Mouse (Mus musculus) left cerebral cortex, postnatal 4 days (tissue): Measurements from ENCODE around the gene Ubash3b. TPM values are rescaled to one million over a fixed set of nuclear protein-coding genes. Genes with fewer than 3 reads are reported as not detected.

Experiments used
- DNase-seq: peaks from one replicate; pipeline ENCODE4 v3.0.0-alpha.2; 2022
- intact Hi-C: fragments of 180-260 bp; cut with DNase I; formaldehyde crosslinking; loops from one replicate; pipeline ENCODE4 v1.15.1; 2025
- total RNA-seq, 2 experiments: library from RNA; stranded (reverse); gene quantifications; 2 replicates each; pipeline ENCODE4 v1.2.3; 2021

The Ubash3b gene
- total RNA-seq, 2 experiments from 2014 or later: 24.9 to 29.0 TPM

- no peak for DNase-seq
- intact Hi-C loops: no loop called here
Observed at GRCm38 (mm10) chr9:41141026-41141425, 20.5 kb downstream of the Ubash3b start.

- no peak for DNase-seq
- intact Hi-C loops: loop anchor here (5.0 kb wide), 1 partner anchor 478 kb away; no protein-coding TSS in a partner anchor
Observed at GRCm38 (mm10) chr9:41138987-41139808, 22.3 kb downstream of the Ubash3b start.

GRCm38 (mm10) chr9:41136691-41137467 lies 24.6 kb downstream of the Ubash3b start:
- DNase-seq: no peak
- intact Hi-C loops: loop anchor here (5.0 kb wide), 1 partner anchor 480 kb away; no protein-coding TSS in a partner anchor

- DNase-seq: no peak
- intact Hi-C loops: loop anchor here (5.0 kb wide), 1 partner anchor 481 kb away; no protein-coding TSS in a partner anchor
Observed at GRCm38 (mm10) chr9:41136273-41136672, 25.2 kb downstream of the Ubash3b start.

- intact Hi-C loops: loop anchor here (5.0 kb wide), 1 partner anchor 482 kb away; no protein-coding TSS in a partner anchor
Observed at GRCm38 (mm10) chr9:41134907-41135306, 26.6 kb downstream of the Ubash3b start.

GRCm38 (mm10) chr9:41130563-41130962 lies 30.9 kb downstream of the Ubash3b start:
- no peak for DNase-seq
- intact Hi-C loops: no loop called here

More at GRCm38 (mm10) chr9:41134907-41135306, 26.6 kb downstream of the Ubash3b start:
- DNase-seq: no peak

- intact Hi-C loops: no loop called here
- DNase-seq: no peak
Observed at GRCm38 (mm10) chr9:41129802-41130480, 31.6 kb downstream of the Ubash3b start.

- intact Hi-C loops: no loop called here
- DNase-seq: no peak
Observed at GRCm38 (mm10) chr9:41129273-41129672, 32.2 kb downstream of the Ubash3b start.

GRCm38 (mm10) chr9:41126723-41127122 lies 34.8 kb downstream of the Ubash3b start:
- intact Hi-C loops: no loop called here

GRCm38 (mm10) chr9:41124305-41124704 lies 37.2 kb downstream of the Ubash3b start:
- intact Hi-C loops: no loop called here
- no peak for DNase-seq

More at GRCm38 (mm10) chr9:41126723-41127122, 34.8 kb downstream of the Ubash3b start:
- DNase-seq: no peak

- DNase-seq: peak; percentile 59
- intact Hi-C loops: no loop called here
Observed at GRCm38 (mm10) chr9:41122390-41123110, 38.9 kb downstream of the Ubash3b start.

- peak; percentile 15 for DNase-seq
- intact Hi-C loops: no loop called here
Observed at GRCm38 (mm10) chr9:41121701-41122354, 39.7 kb downstream of the Ubash3b start.

- DNase-seq: no peak
- intact Hi-C loops: no loop called here
Observed at GRCm38 (mm10) chr9:41119958-41120357, 41.5 kb downstream of the Ubash3b start.

GRCm38 (mm10) chr9:41118065-41118464 lies 43.4 kb downstream of the Ubash3b start:
- DNase-seq: no peak
- intact Hi-C loops: no loop called here

- no peak for DNase-seq
- intact Hi-C loops: no loop called here
Observed at GRCm38 (mm10) chr9:41116126-41116525, 45.4 kb downstream of the Ubash3b start.

- intact Hi-C loops: no loop called here
- DNase-seq: no peak
Observed at GRCm38 (mm10) chr9:41114367-41114766, 47.1 kb downstream of the Ubash3b start.

GRCm38 (mm10) chr9:41109749-41110148 lies 51.7 kb downstream of the Ubash3b start:
- intact Hi-C loops: no loop called here

GRCm38 (mm10) chr9:41108324-41109180 lies 52.9 kb downstream of the Ubash3b start:
- peak; percentile 86 for DNase-seq
- intact Hi-C loops: no loop called here

More at GRCm38 (mm10) chr9:41109749-41110148, 51.7 kb downstream of the Ubash3b start:
- DNase-seq: no peak
